Mouse (Mus musculus) CH12.LX (cell line): ENCODE measurements around the gene Mpdz. TPM values are rescaled to one million over a fixed set of nuclear protein-coding genes. Genes with fewer than 3 reads are reported as not detected.

ENCODE experiments used
- DNase-seq: peaks from one replicate; pipeline ENCODE4 v3.0.0-alpha.2; 2013; ENCODE audit errors: extremely low read depth
- H3K27ac ChIP-seq: 2 replicates; pipeline ENCODE4 v1.5.1; 2012; ENCODE audit warnings: low read depth, mild to moderate bottlenecking, control low read depth, moderate library complexity; ENCODE audit not compliant: insufficient read depth
- H3K27me3 ChIP-seq: replicated peaks from 2 replicates; pipeline ENCODE3; 2012; ENCODE audit warnings: inconsistent platforms
- H3K36me3 ChIP-seq, 2 experiments: replicated peaks in 1 of 2; 2 replicates each; pipeline versions ENCODE3 to v1.6.1; 2012; ENCODE audit warnings: inconsistent platforms in 1 of 2, low read length in 1 of 2, mild to moderate bottlenecking in 1 of 2, mixed read lengths in 1 of 2, moderate library complexity in 1 of 2; ENCODE audit not compliant: control insufficient read depth in 1 of 2, insufficient read depth in 1 of 2
- H3K4me1 ChIP-seq, 2 experiments: 2 replicates each; pipeline ENCODE4 v1.6.1; 2012; ENCODE audit warnings: inconsistent platforms in 1 of 2, moderate library complexity in 1 of 2; ENCODE audit not compliant: insufficient read depth in 2 of 2, control insufficient read depth in 1 of 2
- H3K4me2 ChIP-seq: 2 replicates; pipeline ENCODE4 v1.6.1; 2012; ENCODE audit warnings: low read depth, mild to moderate bottlenecking, control low read depth; ENCODE audit not compliant: poor library complexity, insufficient read depth, severe bottlenecking
- H3K4me3 ChIP-seq, 3 experiments: fragments of 150-350 bp in 1 of 3; sonication (generic) in 1 of 3; replicated peaks in 1 of 3; 2 replicates each; pipeline versions ENCODE3 to v1.5.1; 2011 to 2012; ENCODE audit warnings: low read depth in 2 of 3, low read length in 2 of 3, mild to moderate bottlenecking in 2 of 3, moderate library complexity in 2 of 3, control low read depth in 1 of 3, improper control_type of control experiment in 1 of 3, inconsistent platforms in 1 of 3, mixed read lengths in 1 of 3; ENCODE audit not compliant: poor library complexity in 1 of 3
- H3K79me2 ChIP-seq: replicated peaks from 2 replicates; pipeline ENCODE4 v1.6.1; 2012; ENCODE audit warnings: mild to moderate bottlenecking, moderate library complexity; ENCODE audit not compliant: control insufficient read depth, poor library complexity, insufficient read depth, severe bottlenecking; ENCODE audit errors: extremely low read depth
- H3K9ac ChIP-seq: 2 replicates; pipeline ENCODE4 v1.6.1; 2012; ENCODE audit warnings: low read depth, mild to moderate bottlenecking, control low read depth, moderate library complexity; ENCODE audit not compliant: insufficient read depth
- H3K9me3 ChIP-seq: replicated peaks from 2 replicates; pipeline ENCODE3; 2012; ENCODE audit warnings: low read length, inconsistent platforms, mixed read lengths
- BHLHE40 ChIP-seq: IDR thresholded peaks from 2 replicates; pipeline ENCODE4 v1.6.1; 2011; ENCODE audit warnings: mild to moderate bottlenecking, low read depth, low read length, improper control_type of control experiment
- CTCF ChIP-seq, 2 experiments: IDR thresholded peaks in 1 of 2; conservative IDR thresholded peaks in 1 of 2; 2 replicates each; pipeline ENCODE4 v1.5.1; 2011 to 2012; ENCODE audit warnings: low read depth in 2 of 2, low read length in 2 of 2, improper control_type of control experiment in 1 of 2, inconsistent platforms in 1 of 2, mild to moderate bottlenecking in 1 of 2, moderate library complexity in 1 of 2
- E2F4 ChIP-seq: IDR thresholded peaks from 2 replicates; pipeline ENCODE4 v1.6.1; 2011; ENCODE audit warnings: low read depth, low read length, improper control_type of control experiment; ENCODE audit not compliant: insufficient replicate concordance
- ELF1 ChIP-seq: IDR thresholded peaks from 2 replicates; pipeline ENCODE4 v1.6.1; 2014; ENCODE audit warnings: low read depth, mild to moderate bottlenecking, inconsistent platforms, low read length, improper control_type of control experiment
- EP300 ChIP-seq: IDR thresholded peaks from 2 replicates; pipeline ENCODE4 v1.6.1; 2011; ENCODE audit warnings: low read length, improper control_type of control experiment
- ETS1 ChIP-seq: conservative IDR thresholded peaks from 2 replicates; pipeline ENCODE4 v1.6.1; 2012; ENCODE audit warnings: low read depth, mild to moderate bottlenecking, inconsistent platforms, low read length, improper control_type of control experiment, moderate library complexity
- IRF4 ChIP-seq: IDR thresholded peaks from 2 replicates; pipeline ENCODE4 v1.6.1; 2014; ENCODE audit warnings: low read depth, mild to moderate bottlenecking, inconsistent platforms, low read length, improper control_type of control experiment
- JUND ChIP-seq: conservative IDR thresholded peaks from 2 replicates; pipeline ENCODE4 v1.6.1; 2011; ENCODE audit warnings: low read depth, low read length, improper control_type of control experiment
- MAX ChIP-seq: IDR thresholded peaks from 2 replicates; pipeline ENCODE4 v1.6.1; 2011; ENCODE audit warnings: low read length, improper control_type of control experiment
- MEF2A ChIP-seq: IDR thresholded peaks from 2 replicates; pipeline ENCODE4 v1.6.1; 2014; ENCODE audit warnings: low read depth, mild to moderate bottlenecking, inconsistent platforms, low read length, improper control_type of control experiment, borderline replicate concordance
- MXI1 ChIP-seq: IDR thresholded peaks from 2 replicates; pipeline ENCODE4 v1.6.1; 2011; ENCODE audit warnings: mild to moderate bottlenecking, low read depth, low read length, improper control_type of control experiment
- MYC ChIP-seq: IDR thresholded peaks from 2 replicates; pipeline ENCODE4 v1.6.1; 2011; ENCODE audit warnings: low read depth, mild to moderate bottlenecking, improper control_type of control experiment, low read length
- POLR2A ChIP-seq: IDR thresholded peaks from 2 replicates; pipeline ENCODE4 v1.6.1; 2011; ENCODE audit warnings: low read depth, mild to moderate bottlenecking, improper control_type of control experiment, low read length
- POLR2AphosphoS2 ChIP-seq: IDR thresholded peaks from 2 replicates; pipeline ENCODE4 v1.6.1; 2011; ENCODE audit warnings: low read depth, low read length, improper control_type of control experiment
- RCOR1 ChIP-seq: conservative IDR thresholded peaks from 2 replicates; pipeline ENCODE4 v1.6.1; 2012; ENCODE audit warnings: low read depth, mild to moderate bottlenecking, inconsistent platforms, low read length, improper control_type of control experiment
- TBP ChIP-seq: conservative IDR thresholded peaks from 2 replicates; pipeline ENCODE4 v1.6.1; 2011; ENCODE audit warnings: low read depth, low read length, improper control_type of control experiment
- TCF12 ChIP-seq: IDR thresholded peaks from 2 replicates; pipeline ENCODE4 v1.6.1; 2014; ENCODE audit warnings: low read depth, mild to moderate bottlenecking, inconsistent platforms, low read length, improper control_type of control experiment
- UBTF ChIP-seq: IDR thresholded peaks from 2 replicates; pipeline ENCODE4 v1.6.1; 2012; ENCODE audit warnings: low read depth, mild to moderate bottlenecking, inconsistent platforms, low read length, improper control_type of control experiment, moderate library complexity
- USF1 ChIP-seq: IDR thresholded peaks from 2 replicates; pipeline ENCODE4 v1.6.1; 2014; ENCODE audit warnings: low read depth, mild to moderate bottlenecking, inconsistent platforms, low read length, improper control_type of control experiment
- ZKSCAN1 ChIP-seq: IDR thresholded peaks from 2 replicates; pipeline ENCODE4 v1.6.1; 2012; ENCODE audit warnings: low read depth, inconsistent platforms, low read length, improper control_type of control experiment, borderline replicate concordance
- ZMIZ1 ChIP-seq: IDR thresholded peaks from 2 replicates; pipeline ENCODE4 v1.6.1; 2012; ENCODE audit warnings: low read depth, mild to moderate bottlenecking, inconsistent platforms, low read length, improper control_type of control experiment
- dilution Hi-C: fragments of 300-500 bp; cut with MboI; formaldehyde crosslinking; loops from 2 replicates; pipeline ENCODE4 v1.14.3; 2020; ENCODE audit warnings: low sequenced_read_pairs; ENCODE audit not compliant: extremely low pct_unique_long_range_greater_than_20kb, extremely low pct_ligation_motif_present
- in situ Hi-C: fragments of 300-500 bp; cut with MboI; formaldehyde crosslinking; loops from 3 replicates; pipeline ENCODE4 v1.14.3; 2019; ENCODE audit warnings: low sequenced_read_pairs, low pct_ligation_motif_present, low pct_unique_long_range_greater_than_20kb, mixed read lengths
- polyA plus RNA-seq: library from polyadenylated mRNA; unstranded; fragments of >175 nt; gene quantifications from 2 replicates; pipeline ENCODE4 v1.2.1, GENCODE M21; 2012; ENCODE audit warnings: low read depth; ENCODE audit not compliant: insufficient read length
- total RNA-seq, 2 experiments: library from RNA; depleted of rRNA; stranded (reverse); fragments of 300-350 nt in 1 of 2; fragments of >200 nt in 1 of 2; gene quantifications; 2 replicates each; pipeline ENCODE4 v1.2.3; 2012 to 2014

The Mpdz gene
- total and polyA plus RNA-seq, 3 experiments, result not detected

- H3K27ac ChIP-seq, result no peak overlapping the region
- H3K9me3 ChIP-seq, result peaks cover 37% of the 10 kb centered on the region
- H3K4me3 ChIP-seq, result no peak overlapping the region
- H3K36me3 ChIP-seq, result no peaks in the 10 kb centered on the region
- DNase-seq, result no peak
- no peaks in the 10 kb centered on the region for H3K79me2 ChIP-seq
- dilution Hi-C loops, result no loop called here
- H3K27me3 ChIP-seq, result no peaks in the 10 kb centered on the region
- H3K4me1 ChIP-seq, result no peaks in the 10 kb centered on the region
- in situ Hi-C loops, result no loop called here
- no peak overlapping the region for H3K4me2 ChIP-seq
- no peak for TF ChIP-seq BHLHE40
- no peak for TF ChIP-seq MYC
- TF ChIP-seq IRF4, result no peak
- no peak for TF ChIP-seq RCOR1
- no peak for TF ChIP-seq ELF1
- no peak for TF ChIP-seq ZMIZ1
- no peak for TF ChIP-seq TCF12
- no peak for TF ChIP-seq JUND
- TF ChIP-seq POLR2A, result no peak
- TF ChIP-seq ZKSCAN1, result no peak
- TF ChIP-seq MXI1, result no peak
- no peak for TF ChIP-seq UBTF
- TF ChIP-seq CTCF (conservative IDR thresholded peaks at IDR 0.05 in 1 of 2, IDR thresholded peaks at IDR 0.05 in 1 of 2; ENCODE audit: low read depth in 2 of 2, low read length in 2 of 2), result no peak
- no peak for TF ChIP-seq MAX
- no peak for TF ChIP-seq MEF2A
- no peak overlapping the region for H3K9ac ChIP-seq
Measured at GRCm38 (mm10) chr4:81293309-81293708, 149.3 kb downstream of the Mpdz start.

DNA sequence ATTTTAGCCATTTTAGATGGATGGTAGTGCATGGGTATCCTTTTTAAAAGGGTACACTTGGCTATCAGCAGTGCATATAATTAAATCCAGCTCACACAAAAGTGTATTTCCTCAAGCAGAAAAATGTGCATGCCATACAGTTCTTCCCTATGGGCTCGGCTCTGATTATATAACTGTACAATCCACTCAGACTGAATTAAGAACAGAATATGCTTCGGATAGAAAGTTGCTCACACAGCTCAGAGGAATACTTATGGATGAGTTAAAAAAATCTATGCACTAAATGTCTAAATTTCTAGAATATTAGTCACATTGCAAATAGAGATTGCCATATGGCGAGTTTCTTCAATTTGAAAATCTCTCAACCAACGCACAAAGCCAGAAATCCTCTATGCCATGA, 157.1 kb downstream of the Mpdz start:
- no peak overlapping the region for H3K9ac ChIP-seq
- H3K4me2 ChIP-seq, result no peak overlapping the region
- no peak for TF ChIP-seq E2F4
- TF ChIP-seq POLR2AphosphoS2, result no peak
- no peak for TF ChIP-seq ZMIZ1
- no peak for TF ChIP-seq EP300
- TF ChIP-seq MXI1, result no peak
- no peak for TF ChIP-seq TBP
- no peak for TF ChIP-seq UBTF
- TF ChIP-seq RCOR1, result no peak
- no peak for TF ChIP-seq CTCF (conservative IDR thresholded peaks at IDR 0.05 in 1 of 2, IDR thresholded peaks at IDR 0.05 in 1 of 2; ENCODE audit: low read depth in 2 of 2, low read length in 2 of 2)
- no peak for TF ChIP-seq USF1
- TF ChIP-seq ETS1, result no peak
- no peak for TF ChIP-seq JUND
- peaks cover 37% of the 10 kb centered on the region for H3K9me3 ChIP-seq
- no peak for DNase-seq
- in situ Hi-C loops, result no loop called here
- dilution Hi-C loops, result no loop called here
- H3K27me3 ChIP-seq, result no peaks in the 10 kb centered on the region
- no peak overlapping the region for H3K4me3 ChIP-seq
- no peaks in the 10 kb centered on the region for H3K4me1 ChIP-seq
- no peaks in the 10 kb centered on the region for H3K36me3 ChIP-seq
- no peaks in the 10 kb centered on the region for H3K79me2 ChIP-seq
- no peak overlapping the region for H3K27ac ChIP-seq
